Mouse (Mus musculus) midbrain, embryonic 14.5 days (tissue): Measurements from ENCODE around the gene Ttc23. TPM values are rescaled to one million over a fixed set of nuclear protein-coding genes. Genes with fewer than 3 reads are reported as not detected.

Experiments
- ATAC-seq: fragments of 200-750 bp; cut with Nextera tagmentation; 2 replicates; pipeline ENCODE4 v1.8.0; 2017; ENCODE audit warnings: moderate number of reproducible peaks, moderate library complexity; ENCODE audit not compliant: low FRiP score, low TSS enrichment
- DNase-seq: peaks from one replicate; pipeline ENCODE4 v3.0.0-alpha.2; 2015
- H3K27ac ChIP-seq: fragments of 300-500 bp; sonication (generic); replicated peaks from 2 replicates; pipeline ENCODE4 v1.5.1; 2014; ENCODE audit warnings: mild to moderate bottlenecking, low read depth, low read length, moderate library complexity
- H3K27me3 ChIP-seq: fragments of 300-500 bp; sonication (generic); 2 replicates; pipeline ENCODE4 v1.6.1; 2014; ENCODE audit warnings: low read length, control low read depth, mixed read lengths; ENCODE audit not compliant: control insufficient read depth, insufficient read depth
- H3K36me3 ChIP-seq: fragments of 300-500 bp; sonication (generic); 2 replicates; pipeline ENCODE4 v1.6.1; 2014; ENCODE audit warnings: low read length, control low read depth; ENCODE audit not compliant: control insufficient read depth, insufficient read depth
- H3K4me1 ChIP-seq: fragments of 300-500 bp; sonication (generic); 2 replicates; pipeline ENCODE4 v1.6.1; 2014; ENCODE audit warnings: mild to moderate bottlenecking, antibody characterized with exemption, low read length, control low read depth; ENCODE audit not compliant: control insufficient read depth, insufficient read depth
- H3K4me2 ChIP-seq: fragments of 300-500 bp; sonication (generic); 2 replicates; pipeline ENCODE4 v1.6.1; 2014; ENCODE audit warnings: mild to moderate bottlenecking, low read length, moderate library complexity
- H3K4me3 ChIP-seq: fragments of 300-500 bp; sonication (generic); replicated peaks from 2 replicates; pipeline ENCODE4 v1.5.1; 2014; ENCODE audit warnings: low read depth, low read length
- H3K9ac ChIP-seq: fragments of 300-500 bp; sonication (generic); replicated peaks from 2 replicates; pipeline ENCODE4 v1.6.1; 2014; ENCODE audit warnings: mild to moderate bottlenecking, low read length, moderate library complexity
- H3K9me3 ChIP-seq: fragments of 300-500 bp; sonication (generic); 2 replicates; pipeline ENCODE4 v1.6.1; 2016; ENCODE audit warnings: low read length, control low read depth, mixed read lengths; ENCODE audit not compliant: control insufficient read depth
- WGBS: fragments of 180-500 bp; shearing (Covaris S2); extraction: QIAGEN DNeasy Blood & Tissue Kit; methylation state at CpG from one replicate; pipeline ENCODE4 v1.1.7; 2014; 5-methylcytosine and 5-hydroxymethylcytosine counted together
- microRNA-seq: library from miRNA; unstranded; fragments of <30 nt; microRNA quantifications from one replicate; pipeline ENCODE4, GENCODE M21; 2016
- polyA plus RNA-seq: library from polyadenylated mRNA; unstranded; fragments of >200 nt; fragmentation: Nextera tagmentation; extraction: Ambion mirVana; gene quantifications from 2 replicates; pipeline ENCODE4 v1.2.1, GENCODE M21; 2014

Ttc23 gene
- polyA plus RNA-seq, 1 experiment from 2014 or later = 12.8 TPM

DNA sequence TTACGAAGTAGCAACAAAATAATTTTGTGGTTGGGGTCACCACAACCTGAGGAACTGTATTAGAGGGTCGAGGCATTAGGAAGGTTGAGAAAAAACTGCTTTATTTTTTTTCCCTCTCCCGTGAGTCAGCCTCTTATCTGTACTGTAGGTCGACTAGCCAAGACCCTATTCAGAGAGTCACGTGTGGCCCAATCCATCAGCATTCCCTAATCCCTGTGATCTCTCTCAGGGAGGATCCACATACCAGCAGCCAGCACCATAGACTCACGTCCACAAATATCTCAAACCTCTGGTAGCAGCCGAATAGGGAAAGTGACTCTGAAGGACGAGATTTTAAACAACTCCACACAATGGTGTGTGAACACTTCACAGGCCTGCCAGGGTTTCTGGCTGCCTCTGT is 149.9 kb downstream of the Ttc23 start:
- no peak overlapping the region for H3K9ac ChIP-seq
- H3K4me1 ChIP-seq = no peaks in the 10 kb centered on the region
- H3K36me3 ChIP-seq = no peaks in the 10 kb centered on the region
- no peak overlapping the region for H3K4me2 ChIP-seq
- H3K4me3 ChIP-seq = no peak overlapping the region
- no peak overlapping the region for H3K27ac ChIP-seq
- ATAC-seq (no peak), DNase-seq (no peak)
- no peaks in the 10 kb centered on the region for H3K27me3 ChIP-seq
- H3K9me3 ChIP-seq = no peaks in the 10 kb centered on the region
- WGBS = 36% methylated on average over 8 of the region's 8 CpGs

DNA sequence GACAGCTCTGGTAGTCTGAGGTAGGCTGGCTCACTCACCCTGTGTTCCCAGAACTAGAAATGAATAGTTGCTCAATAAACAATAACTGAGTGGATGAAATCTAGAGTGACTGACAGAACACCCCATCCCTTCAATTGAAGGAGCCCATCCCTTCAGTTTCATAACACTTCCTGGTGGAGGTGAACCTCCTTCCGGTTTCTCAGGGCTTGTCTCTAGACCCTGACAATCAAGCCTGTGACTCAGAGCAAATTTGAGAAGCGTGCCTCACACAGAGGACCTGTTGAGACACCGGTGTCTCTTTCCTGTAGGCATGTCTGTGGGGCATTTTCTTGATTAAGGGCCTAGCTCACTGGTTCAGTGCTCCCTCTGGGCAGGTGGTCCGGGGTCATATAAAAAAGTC is 151.3 kb downstream of the Ttc23 start:
- DNase-seq (no peak), ATAC-seq (no peak)
- peaks cover under 1% of the 10 kb centered on the region; the same call in 1 of the 2 replicates for H3K4me1 ChIP-seq
- WGBS = 87% methylated on average over 4 of the region's 4 CpGs
- H3K9ac ChIP-seq = no peak overlapping the region
- no peak overlapping the region for H3K27ac ChIP-seq
- H3K36me3 ChIP-seq = no peaks in the 10 kb centered on the region
- H3K4me2 ChIP-seq = no peak overlapping the region
- H3K9me3 ChIP-seq = no peaks in the 10 kb centered on the region
- H3K27me3 ChIP-seq = no peaks in the 10 kb centered on the region
- no peak overlapping the region for H3K4me3 ChIP-seq

DNA sequence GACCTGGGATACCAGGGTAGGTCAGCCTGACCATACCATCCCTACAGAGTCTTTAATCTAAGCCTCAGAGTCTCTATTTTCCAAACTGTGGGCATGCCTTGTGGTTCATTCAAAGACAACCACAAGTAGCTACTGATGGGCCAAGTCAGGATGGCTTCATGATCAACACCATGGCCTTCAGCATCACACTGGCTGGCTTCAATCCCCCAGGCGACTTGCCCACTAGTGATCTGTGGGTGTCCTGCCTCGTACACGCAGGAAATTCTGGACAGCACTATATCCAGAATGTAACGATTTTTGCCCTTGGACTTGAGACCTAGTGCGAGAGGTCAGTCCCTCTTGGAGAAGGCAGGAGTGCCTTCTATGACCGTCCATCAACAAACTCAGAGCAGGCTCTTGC is 153.3 kb downstream of the Ttc23 start:
- Histone ChIP-seq H3K9ac (no peak overlapping the region), H3K9me3 (no peaks in the 10 kb centered on the region), H3K27ac (no peak overlapping the region), H3K27me3 (no peaks in the 10 kb centered on the region), H3K4me3 (no peak overlapping the region), H3K4me2 (no peak overlapping the region), H3K36me3 (no peaks in the 10 kb centered on the region), H3K4me1 (peaks cover 6% of the 10 kb centered on the region; the same call in 1 of the 2 replicates)
- ATAC-seq (no peak), DNase-seq (no peak)
- 90% methylated on average over 6 of the region's 6 CpGs for WGBS

DNA sequence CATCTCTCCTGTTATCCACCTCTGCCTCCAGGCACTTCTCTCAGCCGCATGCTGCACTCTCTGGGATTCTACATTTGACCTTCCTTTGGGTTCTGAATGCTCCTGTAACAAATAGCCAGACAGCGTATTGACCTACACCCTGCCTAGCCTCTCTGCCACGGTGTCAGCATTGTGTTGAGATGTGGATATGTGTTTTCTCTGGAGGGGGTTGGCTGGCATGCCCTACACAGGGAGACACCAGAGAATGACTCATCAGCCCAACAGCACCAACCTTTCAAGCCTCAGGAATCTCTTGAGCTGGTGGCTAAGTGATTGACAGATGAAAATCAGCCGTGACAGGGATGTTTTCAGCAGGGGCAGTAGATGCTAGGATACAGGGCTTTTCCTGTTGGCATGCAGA is 153.8 kb downstream of the Ttc23 start:
- H3K36me3 ChIP-seq = no peaks in the 10 kb centered on the region
- no peak overlapping the region for H3K27ac ChIP-seq
- H3K27me3 ChIP-seq = no peaks in the 10 kb centered on the region
- H3K4me1 ChIP-seq = peaks cover 6% of the 10 kb centered on the region; the same call in 1 of the 2 replicates
- 34% methylated on average over 4 of the region's 4 CpGs for WGBS
- ATAC-seq (no peak), DNase-seq (no peak)
- no peak overlapping the region for H3K9ac ChIP-seq
- no peak overlapping the region for H3K4me2 ChIP-seq
- H3K9me3 ChIP-seq = no peaks in the 10 kb centered on the region
- no peak overlapping the region for H3K4me3 ChIP-seq

DNA sequence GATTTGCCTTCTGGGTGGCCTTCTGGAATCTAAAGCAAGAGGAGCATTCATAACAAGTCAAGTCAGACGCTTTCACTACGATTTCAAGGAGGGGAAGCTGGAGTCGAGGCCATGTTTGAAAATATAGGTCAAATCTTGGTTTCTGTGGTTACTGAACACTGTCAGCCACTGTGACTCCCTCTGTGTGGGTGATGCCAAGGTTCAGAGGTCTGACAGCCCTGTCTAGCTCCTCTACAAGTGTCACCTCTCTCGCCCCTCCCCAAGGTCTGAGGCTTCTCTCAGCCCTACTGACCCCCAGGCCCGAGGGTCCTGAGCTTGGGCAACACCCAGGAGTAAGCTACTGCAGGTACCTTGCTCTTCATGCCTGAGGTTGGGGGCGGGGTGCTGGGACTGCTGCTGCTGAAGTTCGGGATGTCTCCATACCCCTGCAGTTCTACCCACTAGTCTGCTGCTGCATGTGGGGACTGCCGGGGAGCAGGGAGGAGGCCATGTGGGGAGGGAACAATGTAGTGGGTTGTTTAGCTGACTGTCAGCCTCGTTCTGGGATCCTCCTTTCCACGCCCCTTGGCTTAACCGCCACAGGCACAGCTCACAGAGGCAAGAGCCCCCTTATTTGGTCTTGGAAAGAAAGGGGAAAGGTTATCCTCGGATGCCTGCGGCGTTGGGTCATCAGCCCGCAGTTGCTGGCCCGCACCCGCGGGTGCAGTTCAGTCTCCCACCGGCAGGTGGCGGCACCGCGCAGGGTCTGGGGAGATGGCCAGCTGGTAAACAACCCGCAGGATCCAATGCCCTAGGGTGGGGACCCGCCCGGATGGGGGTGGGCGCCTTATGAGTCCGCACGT is 156.0 kb downstream of the Ttc23 start:
- Histone ChIP-seq H3K4me1 (peaks cover 6% of the 10 kb centered on the region; the same call in 1 of the 2 replicates), H3K4me2 (peak overlapping the region; percentile 52), H3K9ac (no peak overlapping the region), H3K9me3 (no peaks in the 10 kb centered on the region), H3K36me3 (no peaks in the 10 kb centered on the region), H3K27me3 (no peaks in the 10 kb centered on the region), H3K27ac (no peak overlapping the region), H3K4me3 (peak overlapping the region; percentile 25)
- ATAC-seq = peak; percentile 58; the same call in 1 of the 2 replicates
- peak; percentile 86 for DNase-seq
- WGBS = 17% methylated on average over 28 of the region's 28 CpGs

DNA sequence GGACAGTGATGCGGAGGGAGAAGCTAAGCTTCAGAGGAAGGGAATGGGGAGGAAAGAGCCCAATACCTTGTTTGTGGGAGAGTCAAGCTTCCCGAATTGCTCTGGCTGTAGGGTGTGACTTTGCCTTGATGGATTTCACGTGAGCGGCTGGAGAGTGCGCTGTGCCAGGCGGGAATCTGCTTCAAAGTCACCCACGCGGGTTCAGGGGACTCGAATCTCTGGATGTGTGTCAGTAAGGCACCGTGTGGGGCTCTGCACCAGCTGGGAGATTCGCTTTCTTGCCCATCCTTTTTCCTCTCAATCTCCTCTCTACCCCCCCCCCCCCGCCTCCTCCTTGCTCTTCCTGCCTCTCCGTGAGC is 156.6 kb downstream of the Ttc23 start:
- Histone ChIP-seq H3K4me2 (peak overlapping the region; percentile 52), H3K9ac (0 out of 2 replicates have a peak overlapping the region, but pooled peaks have one; percentile 9), H3K9me3 (no peaks in the 10 kb centered on the region), H3K27me3 (no peaks in the 10 kb centered on the region), H3K4me1 (peaks cover 6% of the 10 kb centered on the region; the same call in 1 of the 2 replicates), H3K4me3 (peak overlapping the region; percentile 25), H3K27ac (no peak overlapping the region), H3K36me3 (no peaks in the 10 kb centered on the region)
- ATAC-seq (peak; percentile 24; the same call in 1 of the 2 replicates), DNase-seq (no peak)
- 15% methylated on average over 12 of the region's 13 CpGs for WGBS

Small RNA genes lying within 50 kb of the gene (microRNA-seq; reads per million reads assigned to microRNA genes)
- gene Gm23844 = not detected

Other genes starting within 250 kb of the Ttc23 start
- 27.7 and 39.7 TPM in 2 replicates for gene Lrrc28, start 2.1 kb upstream of the Ttc23 start, polyA plus RNA-seq
- 2.0 and 2.4 TPM in 2 replicates for gene Synm, start 112.3 kb downstream of the Ttc23 start, polyA plus RNA-seq